Mouse (Mus musculus): ENCODE results near the gene Tango6.
"Not testable (repeated sequence)": the region's sequence is repeated elsewhere in the genome, so short reads cannot be mapped to it uniquely, and the experiment has no call there.

Tango6 gene

DNA sequence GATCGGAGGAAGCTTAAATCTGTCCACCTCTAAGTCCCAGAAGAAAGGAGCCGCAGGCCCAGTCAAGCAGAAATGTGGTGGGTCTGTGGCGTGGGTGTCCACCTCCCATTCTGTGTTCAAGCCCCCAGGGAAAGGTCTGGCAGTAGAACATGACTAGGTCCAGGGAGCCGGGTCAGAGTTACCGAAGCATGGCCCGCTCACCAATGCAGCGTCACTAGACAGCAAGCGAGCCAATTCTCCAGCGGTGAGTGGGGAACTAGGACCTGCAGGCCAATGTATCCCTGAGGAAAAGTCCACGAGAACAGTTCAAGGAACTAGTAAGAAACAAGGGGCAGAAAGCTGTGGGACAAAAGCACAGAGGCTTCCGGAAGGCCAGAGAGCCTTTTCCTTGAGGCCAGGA is 201.2 kb downstream of the Tango6 start:
- not testable (repeated sequence) for DNase-seq

DNA sequence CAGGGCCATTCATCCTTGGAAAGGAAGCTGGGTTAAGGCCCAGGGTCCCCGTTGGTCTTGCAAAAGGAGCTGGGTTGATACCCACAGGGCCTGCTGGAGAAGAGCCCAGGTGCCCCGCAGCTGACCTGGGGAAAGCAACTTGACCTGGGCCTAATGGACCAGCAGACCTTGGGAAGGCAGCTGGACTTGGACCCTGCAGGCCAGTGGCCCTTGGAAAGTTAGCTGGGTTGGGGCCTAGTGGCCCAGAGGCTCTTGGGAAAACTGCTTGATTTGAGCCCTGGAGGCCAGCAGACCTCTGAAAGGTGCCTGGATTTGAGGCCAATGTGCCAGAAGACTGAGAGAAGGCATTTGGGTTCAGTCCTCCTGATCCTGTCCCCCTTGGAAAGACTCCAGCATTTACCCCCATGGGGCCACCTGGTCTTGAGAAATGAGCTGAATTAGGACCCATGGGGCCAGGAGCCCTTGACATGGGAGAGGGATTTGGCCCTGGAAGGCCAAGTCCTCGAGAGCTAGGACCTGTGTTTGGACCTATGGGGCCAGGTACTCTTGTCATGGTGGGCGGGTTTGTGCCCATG is 202.0 kb downstream of the Tango6 start:
- DNase-seq, result not testable (repeated sequence)

DNA sequence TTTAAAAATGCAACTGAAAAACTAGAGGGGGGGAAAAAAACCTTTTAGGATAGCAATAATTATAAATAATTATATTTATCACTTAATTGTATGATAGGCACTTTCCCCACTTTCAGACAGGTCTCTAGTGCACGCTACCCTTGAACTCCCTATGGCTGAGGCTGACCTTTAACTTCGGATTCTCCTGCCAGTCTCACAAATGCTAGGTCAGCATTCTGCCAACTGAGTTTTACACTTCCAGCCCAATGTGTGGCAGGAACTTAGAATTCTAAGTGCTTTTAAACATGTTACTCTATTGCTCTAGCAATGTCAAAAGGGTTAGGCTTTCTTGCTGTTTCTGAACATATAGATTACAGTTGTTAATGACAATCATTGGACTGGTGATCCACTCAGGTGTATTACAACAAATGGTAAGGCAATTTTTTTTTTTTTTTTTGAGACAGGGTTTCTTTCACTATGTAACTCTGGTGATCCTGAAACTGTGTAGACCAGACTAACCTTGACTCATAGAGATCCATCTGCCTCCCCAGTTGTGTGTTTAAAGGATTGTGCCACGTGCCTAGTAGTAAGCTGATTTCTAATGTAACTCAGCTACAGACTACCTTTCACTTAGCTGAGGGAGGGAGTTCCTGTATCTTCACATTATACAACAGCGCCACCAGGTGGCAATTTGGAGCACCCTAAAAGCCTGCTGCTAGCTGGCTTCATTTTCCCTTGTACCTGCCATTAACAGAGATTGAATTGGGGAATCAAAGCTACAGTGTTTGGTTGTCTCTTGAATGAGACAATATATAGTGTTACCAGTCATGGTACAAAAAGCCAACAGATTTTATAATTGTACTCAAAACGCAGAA is 204.7 kb downstream of the Tango6 start:
- DNase-seq, result peak; percentile 78

DNA sequence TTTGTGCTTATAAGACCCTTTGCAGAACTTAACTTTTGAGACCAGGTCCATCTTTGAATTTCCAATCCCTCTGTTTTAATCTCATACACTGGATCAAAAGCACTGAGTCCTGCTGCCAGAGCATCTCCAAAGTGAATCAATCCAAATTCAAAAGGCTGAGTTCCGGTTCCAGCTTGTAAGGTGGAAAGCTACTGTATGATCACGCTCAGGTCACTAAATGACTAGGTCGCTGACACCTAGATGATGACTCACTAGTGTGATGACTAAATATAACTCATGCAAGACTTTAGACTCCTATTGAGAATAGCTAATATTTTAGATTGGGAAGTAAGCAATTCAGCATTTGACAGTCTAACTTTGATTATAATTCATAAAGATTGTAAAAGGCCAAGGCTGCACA is 205.9 kb downstream of the Tango6 start:
- DNase-seq, result no peak

DNA sequence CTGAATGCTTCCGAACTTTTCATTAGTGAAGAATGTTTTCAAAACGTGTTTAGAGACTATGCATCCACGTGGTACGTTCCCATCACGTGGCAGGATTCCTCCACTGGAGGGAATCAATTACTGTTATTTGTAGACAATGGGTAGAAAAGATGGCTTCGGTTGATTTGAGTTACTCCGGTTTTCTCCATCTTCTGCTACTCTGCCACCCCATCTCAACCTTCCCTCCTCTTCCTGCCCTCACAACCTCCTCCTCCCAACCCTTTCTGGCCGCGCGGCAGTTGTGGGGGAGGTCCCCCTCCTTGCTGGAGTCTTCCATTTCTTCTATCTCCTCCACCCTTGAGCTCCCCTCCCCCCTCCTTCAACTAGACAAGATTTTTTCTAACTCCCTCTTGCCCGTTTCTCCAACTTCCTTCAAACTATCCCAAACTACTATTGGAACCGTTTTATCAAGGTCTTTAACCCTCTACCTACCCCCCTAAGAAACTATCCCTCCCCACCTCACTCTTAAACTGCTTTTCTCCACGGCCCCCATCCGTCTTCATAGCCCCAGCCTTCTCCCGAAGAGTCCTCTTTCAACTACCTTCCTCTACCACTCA is 209.4 kb downstream of the Tango6 start:
- no peak for DNase-seq

DNA sequence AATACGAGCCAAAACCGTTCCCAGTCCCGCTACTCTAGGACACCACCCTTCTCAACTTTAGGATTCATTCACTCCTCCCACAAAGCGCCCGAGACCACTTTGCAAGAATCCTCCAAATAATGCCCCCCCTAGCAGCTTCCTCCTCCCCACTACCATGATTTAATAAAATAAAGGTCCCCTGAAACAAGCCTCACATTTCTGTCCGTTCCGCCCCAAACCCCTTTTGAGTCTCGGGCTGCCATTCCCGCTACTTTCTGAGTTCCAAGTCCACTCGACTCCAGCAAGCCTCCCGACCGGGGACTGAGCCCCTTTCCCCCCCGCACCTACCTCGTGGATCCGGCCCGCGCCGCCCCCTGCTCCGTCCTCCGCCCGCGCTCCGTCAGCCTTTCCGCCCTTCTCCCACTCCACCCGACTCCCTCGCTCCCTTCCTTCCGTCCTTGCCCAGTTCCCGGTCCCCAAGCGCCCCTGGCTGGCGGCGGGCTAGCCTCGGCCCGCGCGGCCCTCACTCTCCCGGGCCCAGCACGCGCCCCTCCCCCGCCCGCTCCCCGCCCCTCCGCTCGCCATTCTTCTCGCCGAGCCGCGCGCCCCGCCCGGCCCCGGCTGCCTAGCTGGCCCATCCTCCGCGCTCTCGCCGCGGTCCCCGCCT is 210.1 kb downstream of the Tango6 start:
- no peak for DNase-seq

DNA sequence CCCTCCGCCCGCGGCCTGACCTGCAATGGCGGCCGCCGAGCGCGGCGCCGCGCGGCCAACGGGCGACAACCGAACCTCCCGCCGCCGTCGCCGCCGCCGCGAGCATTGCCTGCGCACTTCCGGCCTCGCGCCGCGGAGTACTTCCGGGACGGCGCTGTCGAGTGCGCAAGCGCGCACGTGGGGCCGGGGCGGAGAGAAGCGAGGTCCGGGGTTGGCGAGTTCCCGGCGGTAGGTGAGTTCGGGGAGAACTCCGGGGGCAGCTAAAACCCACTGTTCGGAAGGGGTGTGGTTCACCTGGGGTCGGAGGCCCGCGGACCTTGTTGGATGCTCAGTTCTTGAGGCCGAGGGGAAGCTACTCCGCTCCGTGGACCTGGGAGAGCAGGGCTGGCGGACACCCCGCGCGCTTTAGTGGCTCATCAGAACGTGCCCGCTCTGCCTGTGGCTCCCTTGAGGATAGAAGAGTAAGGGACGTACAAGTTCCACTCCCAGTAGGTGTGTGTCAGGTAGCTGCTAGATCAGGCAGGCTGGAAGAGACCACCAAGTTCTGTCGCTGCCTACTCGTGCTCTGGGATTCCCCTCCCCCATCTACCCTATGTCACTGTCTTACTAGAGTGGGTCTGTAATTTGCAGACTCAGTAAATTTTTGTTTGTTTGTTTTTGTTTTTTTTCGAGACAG is 210.8 kb downstream of the Tango6 start, which contains the start of gene Utp4:
Gene Utp4, plus strand, starts transcription at position 156 of the 676 bp plus-strand sequence.
- DNase-seq, result peak; percentile 77

DNA sequence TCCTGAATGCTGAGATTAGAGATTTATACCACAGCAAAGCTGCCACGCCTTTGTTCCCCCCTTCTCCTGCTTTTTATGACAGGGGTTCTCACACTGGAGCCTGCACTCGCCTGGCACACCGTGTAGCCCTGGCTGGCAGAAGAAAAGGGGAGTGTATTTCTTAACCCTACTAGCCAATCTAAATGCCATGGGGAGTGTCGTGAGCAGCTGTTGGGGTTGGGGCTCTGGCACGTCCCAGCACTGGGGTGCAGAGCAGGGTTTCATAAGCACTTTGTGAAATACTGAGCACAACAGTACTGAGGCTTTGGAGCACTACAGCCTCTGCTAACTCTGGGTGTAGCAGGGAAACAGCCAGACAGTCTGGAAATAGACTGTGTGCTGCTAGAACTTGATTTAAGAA is 216.6 kb downstream of the Tango6 start:
- DNase-seq, result no peak

All from cerebellum, adult 9-10 months (tissue).